Mouse (Mus musculus): ENCODE results near the gene Aip. TPM values are rescaled to one million over a fixed set of nuclear protein-coding genes. Genes with fewer than 3 reads are reported as not detected.

The Aip gene
- 92.0 and 97.5 TPM in 2 replicates for polyA plus RNA-seq (2014; fragmentation: Nextera tagmentation; extraction: Ambion mirVana)

- 2% methylated on average over 63 of the region's 64 CpGs for WGBS
- Histone ChIP-seq H3K4me1 (ENCODE audit: control insufficient read depth, insufficient read depth, low read length) (peaks cover 8% of the 10 kb centered on the region; the same call in 1 of the 2 replicates), H3K9ac (ENCODE audit: low read depth, low read length) (peak within 1 kb of the TSS; percentile 87), H3K36me3 (ENCODE audit: control insufficient read depth, insufficient read depth, low read length) (peaks cover 26% of the 10 kb centered on the region), H3K9me3 (ENCODE audit: control insufficient read depth, low read length) (no peaks in the 10 kb centered on the region), H3K27me3 (ENCODE audit: control insufficient read depth, insufficient read depth, low read length) (no peaks in the 10 kb centered on the region), H3K27ac (ENCODE audit: low read depth, low read length) (peak within 1 kb of the TSS; percentile 47; the same call in 1 of the 2 replicates), H3K4me3 (ENCODE audit: low read length) (peak within 1 kb of the TSS; percentile 88), H3K4me2 (replicated peaks; ENCODE audit: low read depth, low read length) (peak within 1 kb of the TSS; percentile 81)
- ATAC-seq (ENCODE audit: low FRiP score, low TSS enrichment) = peak; percentile 96
These were observed at the start of gene Aip for GRCm38 (mm10) chr19:4125741-4126696. TSS of gene Aip (minus strand) at chr19:4125858.

GRCm38 (mm10) chr19:4172925-4173324 is 47.3 kb upstream of the Aip start:
- H3K4me3 ChIP-seq (ENCODE audit: low read length) = no peak overlapping the region
- no peak overlapping the region for H3K27ac ChIP-seq (ENCODE audit: low read depth, low read length)
- 0 out of 2 replicates have a peak, but pooled peaks cover 3% of the 10 kb centered on the region for H3K27me3 ChIP-seq (ENCODE audit: control insufficient read depth, insufficient read depth, low read length)
- H3K9ac ChIP-seq (ENCODE audit: low read depth, low read length) = no peak overlapping the region; the same call in 1 of the 2 replicates
- H3K9me3 ChIP-seq (ENCODE audit: control insufficient read depth, low read length) = no peaks in the 10 kb centered on the region
- 48% methylated on average over 11 of the region's 11 CpGs for WGBS
- H3K4me1 ChIP-seq (ENCODE audit: control insufficient read depth, insufficient read depth, low read length) = peaks cover 21% of the 10 kb centered on the region
- no peaks in the 10 kb centered on the region for H3K36me3 ChIP-seq (ENCODE audit: control insufficient read depth, insufficient read depth, low read length)
- no peak for ATAC-seq (ENCODE audit: low FRiP score, low TSS enrichment)
- H3K4me2 ChIP-seq (replicated peaks; ENCODE audit: low read depth, low read length) = no peak overlapping the region

- Histone ChIP-seq H3K4me2 (replicated peaks; ENCODE audit: low read depth, low read length) (no peak overlapping the region), H3K9me3 (ENCODE audit: control insufficient read depth, low read length) (no peaks in the 10 kb centered on the region), H3K36me3 (ENCODE audit: control insufficient read depth, insufficient read depth, low read length) (no peaks in the 10 kb centered on the region), H3K27ac (ENCODE audit: low read depth, low read length) (no peak overlapping the region), H3K27me3 (ENCODE audit: control insufficient read depth, insufficient read depth, low read length) (0 out of 2 replicates have a peak, but pooled peaks cover 3% of the 10 kb centered on the region), H3K9ac (ENCODE audit: low read depth, low read length) (0 out of 2 replicates have a peak overlapping the region, but pooled peaks have one; percentile 23), H3K4me1 (ENCODE audit: control insufficient read depth, insufficient read depth, low read length) (peaks cover 21% of the 10 kb centered on the region), H3K4me3 (ENCODE audit: low read length) (no peak overlapping the region)
- ATAC-seq (ENCODE audit: low FRiP score, low TSS enrichment) = no peak
- WGBS = 74% methylated on average over 13 of the region's 13 CpGs
These were observed 46.0 kb upstream of the Aip start for GRCm38 (mm10) chr19:4171393-4172290.

- no peaks in the 10 kb centered on the region for H3K9me3 ChIP-seq (ENCODE audit: control insufficient read depth, low read length)
- ATAC-seq (ENCODE audit: low FRiP score, low TSS enrichment) = no peak
- no peak overlapping the region for H3K4me3 ChIP-seq (ENCODE audit: low read length)
- peaks cover 19% of the 10 kb centered on the region for H3K4me1 ChIP-seq (ENCODE audit: control insufficient read depth, insufficient read depth, low read length)
- no peak overlapping the region for H3K4me2 ChIP-seq (replicated peaks; ENCODE audit: low read depth, low read length)
- no peak overlapping the region for H3K27ac ChIP-seq (ENCODE audit: low read depth, low read length)
- H3K9ac ChIP-seq (ENCODE audit: low read depth, low read length) = 0 out of 2 replicates have a peak overlapping the region, but pooled peaks have one; percentile 23
- no peaks in the 10 kb centered on the region for H3K36me3 ChIP-seq (ENCODE audit: control insufficient read depth, insufficient read depth, low read length)
- 81% methylated on average over 10 of the region's 10 CpGs for WGBS
- H3K27me3 ChIP-seq (ENCODE audit: control insufficient read depth, insufficient read depth, low read length) = no peaks in the 10 kb centered on the region
These were observed 45.2 kb upstream of the Aip start for GRCm38 (mm10) chr19:4170723-4171392.

- Histone ChIP-seq H3K4me2 (replicated peaks; ENCODE audit: low read depth, low read length) (peak overlapping the region; percentile 77), H3K27ac (ENCODE audit: low read depth, low read length) (peak overlapping the region; percentile 88), H3K27me3 (ENCODE audit: control insufficient read depth, insufficient read depth, low read length) (no peaks in the 10 kb centered on the region), H3K9ac (ENCODE audit: low read depth, low read length) (peak overlapping the region; percentile 78), H3K4me1 (ENCODE audit: control insufficient read depth, insufficient read depth, low read length) (peaks cover 10% of the 10 kb centered on the region), H3K9me3 (ENCODE audit: control insufficient read depth, low read length) (no peaks in the 10 kb centered on the region), H3K4me3 (ENCODE audit: low read length) (peak overlapping the region; percentile 44), H3K36me3 (ENCODE audit: control insufficient read depth, insufficient read depth, low read length) (no peaks in the 10 kb centered on the region)
- 8% methylated on average over 27 of the region's 27 CpGs for WGBS
- peak; percentile 22; the same call in 1 of the 2 replicates for ATAC-seq (ENCODE audit: low FRiP score, low TSS enrichment)
These were observed 44.2 kb upstream of the Aip start for GRCm38 (mm10) chr19:4169810-4170209.

- peak overlapping the region; percentile 77 for H3K4me2 ChIP-seq (replicated peaks; ENCODE audit: low read depth, low read length)
- H3K9me3 ChIP-seq (ENCODE audit: control insufficient read depth, low read length) = no peaks in the 10 kb centered on the region
- peak; percentile 94 for ATAC-seq (ENCODE audit: low FRiP score, low TSS enrichment)
- H3K4me3 ChIP-seq (ENCODE audit: low read length) = peak overlapping the region; percentile 44
- H3K36me3 ChIP-seq (ENCODE audit: control insufficient read depth, insufficient read depth, low read length) = no peaks in the 10 kb centered on the region
- H3K27ac ChIP-seq (ENCODE audit: low read depth, low read length) = peak overlapping the region; percentile 88
- H3K9ac ChIP-seq (ENCODE audit: low read depth, low read length) = peak overlapping the region; percentile 78
- under 1% methylated on average over 43 of the region's 43 CpGs for WGBS
- H3K27me3 ChIP-seq (ENCODE audit: control insufficient read depth, insufficient read depth, low read length) = no peaks in the 10 kb centered on the region
- H3K4me1 ChIP-seq (ENCODE audit: control insufficient read depth, insufficient read depth, low read length) = peaks cover 10% of the 10 kb centered on the region
These were observed 43.7 kb upstream of the Aip start for GRCm38 (mm10) chr19:4169378-4169784.

- Histone ChIP-seq H3K27ac (ENCODE audit: low read depth, low read length) (no peak overlapping the region), H3K4me3 (ENCODE audit: low read length) (no peak overlapping the region), H3K27me3 (ENCODE audit: control insufficient read depth, insufficient read depth, low read length) (no peaks in the 10 kb centered on the region), H3K9me3 (ENCODE audit: control insufficient read depth, low read length) (no peaks in the 10 kb centered on the region), H3K36me3 (ENCODE audit: control insufficient read depth, insufficient read depth, low read length) (peaks cover 1% of the 10 kb centered on the region; the same call in 1 of the 2 replicates), H3K9ac (ENCODE audit: low read depth, low read length) (no peak overlapping the region), H3K4me2 (replicated peaks; ENCODE audit: low read depth, low read length) (no peak overlapping the region), H3K4me1 (ENCODE audit: control insufficient read depth, insufficient read depth, low read length) (peaks cover 21% of the 10 kb centered on the region)
- 79% methylated on average over 9 of the region's 9 CpGs for WGBS
- no peak for ATAC-seq (ENCODE audit: low FRiP score, low TSS enrichment)
These were observed 41.2 kb upstream of the Aip start for GRCm38 (mm10) chr19:4166678-4167476.
